Mouse (Mus musculus) cortical plate, adult 2 months (tissue): ENCODE measurements around the gene Pfdn2.

Experiments
- CTCF ChIP-seq: fragments of 200-500 bp; IDR thresholded peaks from 2 replicates; pipeline ENCODE4 v1.5.1; 2011; ENCODE audit warnings: mild to moderate bottlenecking, control low read depth, low read length; ENCODE audit not compliant: insufficient read depth; ENCODE audit errors: extremely low read depth
- POLR2A ChIP-seq: fragments of 200-500 bp; IDR thresholded peaks from 2 replicates; pipeline ENCODE4 v1.6.1; 2011; ENCODE audit warnings: mild to moderate bottlenecking, low read length, control low read depth; ENCODE audit not compliant: insufficient read depth; ENCODE audit errors: extremely low read depth

DNA sequence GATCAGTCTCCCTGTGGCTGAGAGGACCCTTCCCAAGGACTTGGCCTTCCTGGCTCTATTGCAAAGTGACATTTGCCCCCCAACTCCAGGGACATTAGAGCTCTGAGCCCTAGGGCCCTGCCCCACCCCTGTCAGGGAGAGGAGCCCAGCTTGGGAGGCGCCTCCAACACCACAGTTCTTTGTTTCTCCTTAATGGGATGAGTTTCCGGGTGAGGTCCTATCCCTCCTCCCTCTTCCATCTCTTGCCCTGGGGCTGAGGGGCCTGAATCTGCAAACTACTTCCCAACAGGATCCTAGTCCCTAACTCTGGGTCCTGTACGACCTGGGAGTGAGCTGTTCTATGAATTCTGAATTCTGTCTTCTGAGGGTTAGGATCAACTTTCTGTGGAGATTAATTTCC is 27.4 kb downstream of the Pfdn2 start:
- TF ChIP-seq POLR2A (no peak), CTCF (no peak)
